Mouse (Mus musculus) lung, embryonic 15.5 days (tissue): ENCODE measurements at regions not wholly inside any gene's neighbourhood (a gene's known extent, or its start where the extent isn't known, plus 50 kb on each side); places are given as distances from the start of the nearest gene placed in this dataset.

ENCODE experiments used
- ATAC-seq: fragments of 200-750 bp; cut with Nextera tagmentation; 2 replicates; pipeline ENCODE4 v1.8.0; 2017; ENCODE audit warnings: moderate number of reproducible peaks, borderline replicate concordance; ENCODE audit not compliant: low FRiP score, low TSS enrichment; ENCODE audit errors: extremely low read depth
- H3K27ac ChIP-seq: fragments of 300-500 bp; sonication (generic); 2 replicates; pipeline ENCODE4 v1.5.1; 2015; ENCODE audit warnings: moderate library complexity, mild to moderate bottlenecking, inconsistent platforms
- H3K27me3 ChIP-seq: fragments of 300-500 bp; sonication (generic); 2 replicates; pipeline ENCODE4 v1.6.1; 2015; ENCODE audit warnings: inconsistent platforms
- H3K36me3 ChIP-seq: fragments of 300-500 bp; sonication (generic); 2 replicates; pipeline ENCODE4 v1.6.1; 2015; ENCODE audit warnings: inconsistent platforms
- H3K4me1 ChIP-seq: fragments of 300-500 bp; sonication (generic); 2 replicates; pipeline ENCODE4 v1.6.1; 2015; ENCODE audit warnings: inconsistent platforms
- H3K4me2 ChIP-seq: fragments of 300-500 bp; sonication (generic); 2 replicates; pipeline ENCODE4 v1.6.1; 2015; ENCODE audit warnings: inconsistent platforms, mild to moderate bottlenecking, moderate library complexity
- H3K4me3 ChIP-seq: fragments of 300-500 bp; sonication (generic); 2 replicates; pipeline ENCODE4 v1.5.1; 2015; ENCODE audit warnings: mild to moderate bottlenecking, inconsistent platforms
- H3K9ac ChIP-seq: fragments of 300-500 bp; sonication (generic); 2 replicates; pipeline ENCODE4 v1.6.1; 2015; ENCODE audit warnings: inconsistent platforms
- H3K9me3 ChIP-seq: fragments of 300-500 bp; sonication (generic); 2 replicates; pipeline ENCODE4 v1.6.1; 2016; ENCODE audit warnings: inconsistent platforms
- WGBS: fragments of 180-500 bp; shearing (Covaris S2); methylation state at CpG from one replicate; pipeline ENCODE4 v1.1.7; 2015; 5-methylcytosine and 5-hydroxymethylcytosine counted together

DNA sequence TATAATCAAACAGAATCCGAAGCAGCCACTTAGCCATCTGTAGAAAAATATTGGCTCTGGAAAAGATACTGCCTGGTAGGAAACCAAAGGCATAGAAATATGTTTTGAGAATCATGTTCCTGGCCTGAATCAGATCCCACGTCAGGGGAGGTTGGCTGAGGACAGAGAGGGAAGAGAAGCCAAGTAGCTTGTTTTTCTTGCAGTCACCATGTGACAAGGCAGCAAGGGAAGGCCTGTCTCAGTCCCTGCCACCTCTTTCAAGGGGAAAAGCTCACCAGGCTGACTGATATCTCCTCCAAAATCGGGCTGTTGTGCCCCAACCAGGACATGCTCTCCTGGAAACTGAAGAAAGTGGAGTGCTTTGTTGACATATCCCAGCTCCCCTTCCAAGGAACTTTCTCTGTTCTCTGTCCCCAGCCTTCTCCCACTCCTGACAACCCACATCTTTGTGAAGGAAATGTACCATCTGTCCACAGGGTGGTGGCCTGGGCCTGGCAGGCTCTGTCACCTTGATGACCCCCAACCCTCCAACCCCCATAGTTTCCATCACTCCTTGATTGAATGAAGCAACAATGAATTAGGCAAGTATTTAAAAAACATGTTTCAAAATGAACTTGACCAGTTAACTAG is 104.3 kb upstream of the Foxn2 start:
- Histone ChIP-seq H3K36me3 (no peaks in the 10 kb centered on the region), H3K4me1 (no peaks in the 10 kb centered on the region), H3K4me2 (no peak overlapping the region), H3K27ac (no peak overlapping the region), H3K9ac (no peak overlapping the region), H3K9me3 (no peaks in the 10 kb centered on the region), H3K27me3 (no peaks in the 10 kb centered on the region), H3K4me3 (no peak overlapping the region)
- ATAC-seq = peak; percentile 55; the same call in 1 of the 2 replicates
- WGBS = 23% methylated on average over 3 of the region's 3 CpGs

GRCm38 (mm10) chr17:88337649-88338404 is 102.7 kb upstream of the Foxn2 start:
- no peak overlapping the region for H3K4me3 ChIP-seq
- H3K36me3 ChIP-seq = no peaks in the 10 kb centered on the region
- no peak for ATAC-seq
- H3K27ac ChIP-seq = no peak overlapping the region
- H3K9ac ChIP-seq = no peak overlapping the region
- H3K27me3 ChIP-seq = no peaks in the 10 kb centered on the region
- 74% methylated on average over 8 of the region's 8 CpGs for WGBS
- H3K9me3 ChIP-seq = no peaks in the 10 kb centered on the region
- H3K4me2 ChIP-seq = no peak overlapping the region
- no peaks in the 10 kb centered on the region for H3K4me1 ChIP-seq

DNA sequence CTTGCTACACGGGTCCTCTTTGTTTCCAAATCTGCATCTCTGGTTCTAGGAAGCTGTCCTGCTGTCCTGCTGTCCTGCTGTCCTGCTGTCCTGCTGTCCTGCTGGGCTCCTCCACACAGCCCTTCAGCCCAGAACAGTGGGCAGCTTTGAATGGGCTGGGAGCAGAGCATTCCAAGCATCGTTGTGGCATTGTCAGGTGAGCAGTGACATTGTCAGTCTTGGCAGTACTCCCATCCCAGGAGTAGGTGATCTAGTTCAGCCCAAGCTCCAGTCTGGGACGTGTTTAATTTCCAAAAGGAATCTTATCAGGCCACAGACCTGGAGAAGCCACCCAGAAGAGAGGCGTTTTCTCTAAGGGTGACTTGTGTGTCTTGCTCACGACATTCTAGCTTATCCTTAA is 99.4 kb upstream of the Foxn2 start:
- H3K9me3 ChIP-seq = no peaks in the 10 kb centered on the region
- 40% methylated on average over 5 of the region's 5 CpGs for WGBS
- H3K36me3 ChIP-seq = no peaks in the 10 kb centered on the region
- ATAC-seq = no peak
- no peaks in the 10 kb centered on the region for H3K27me3 ChIP-seq
- no peaks in the 10 kb centered on the region for H3K4me1 ChIP-seq
- no peak overlapping the region for H3K27ac ChIP-seq
- H3K9ac ChIP-seq = no peak overlapping the region
- no peak overlapping the region for H3K4me2 ChIP-seq
- no peak overlapping the region for H3K4me3 ChIP-seq

DNA sequence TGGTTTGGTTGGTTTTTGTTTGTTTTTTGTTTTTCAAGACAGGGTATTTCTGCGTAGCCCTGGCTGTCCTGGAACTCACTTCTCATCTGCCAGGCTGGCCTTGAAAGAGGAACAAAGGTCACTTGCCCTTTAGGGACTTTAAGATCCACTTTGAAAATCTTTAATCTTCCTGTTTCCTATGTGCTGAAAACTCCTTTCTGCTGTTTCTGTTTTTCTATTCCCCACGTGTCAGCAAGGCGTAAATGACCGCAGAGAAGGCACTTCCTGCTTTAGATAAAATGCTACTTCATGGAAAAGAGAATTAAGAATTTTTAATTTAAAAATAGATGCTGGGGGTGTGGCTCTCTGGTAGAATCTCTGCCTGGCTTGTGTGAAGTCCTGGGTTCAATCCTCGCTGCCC is 98.9 kb upstream of the Foxn2 start:
- H3K4me1 ChIP-seq = no peaks in the 10 kb centered on the region
- H3K9ac ChIP-seq = no peak overlapping the region
- H3K4me2 ChIP-seq = no peak overlapping the region
- no peak for ATAC-seq
- WGBS = 52% methylated on average over 5 of the region's 5 CpGs
- H3K27ac ChIP-seq = no peak overlapping the region
- no peaks in the 10 kb centered on the region for H3K36me3 ChIP-seq
- no peak overlapping the region for H3K4me3 ChIP-seq
- no peaks in the 10 kb centered on the region for H3K27me3 ChIP-seq
- no peaks in the 10 kb centered on the region for H3K9me3 ChIP-seq

GRCm38 (mm10) chr17:88343091-88343783 is 97.3 kb upstream of the Foxn2 start:
- Histone ChIP-seq H3K9me3 (no peaks in the 10 kb centered on the region), H3K4me2 (no peak overlapping the region), H3K36me3 (no peaks in the 10 kb centered on the region), H3K27ac (no peak overlapping the region), H3K4me1 (no peaks in the 10 kb centered on the region), H3K27me3 (no peaks in the 10 kb centered on the region), H3K4me3 (no peak overlapping the region), H3K9ac (no peak overlapping the region)
- ATAC-seq = no peak
- WGBS = 57% methylated on average over 17 of the region's 17 CpGs

GRCm38 (mm10) chr17:88345433-88345832 is 95.1 kb upstream of the Foxn2 start:
- H3K27me3 ChIP-seq = no peaks in the 10 kb centered on the region
- no peak for ATAC-seq
- H3K27ac ChIP-seq = no peak overlapping the region
- H3K4me3 ChIP-seq = no peak overlapping the region
- no peak overlapping the region for H3K4me2 ChIP-seq
- no peaks in the 10 kb centered on the region for H3K36me3 ChIP-seq
- no peaks in the 10 kb centered on the region for H3K4me1 ChIP-seq
- no peaks in the 10 kb centered on the region for H3K9me3 ChIP-seq
- no peak overlapping the region for H3K9ac ChIP-seq
- 83% methylated on average over 9 of the region's 9 CpGs for WGBS

DNA sequence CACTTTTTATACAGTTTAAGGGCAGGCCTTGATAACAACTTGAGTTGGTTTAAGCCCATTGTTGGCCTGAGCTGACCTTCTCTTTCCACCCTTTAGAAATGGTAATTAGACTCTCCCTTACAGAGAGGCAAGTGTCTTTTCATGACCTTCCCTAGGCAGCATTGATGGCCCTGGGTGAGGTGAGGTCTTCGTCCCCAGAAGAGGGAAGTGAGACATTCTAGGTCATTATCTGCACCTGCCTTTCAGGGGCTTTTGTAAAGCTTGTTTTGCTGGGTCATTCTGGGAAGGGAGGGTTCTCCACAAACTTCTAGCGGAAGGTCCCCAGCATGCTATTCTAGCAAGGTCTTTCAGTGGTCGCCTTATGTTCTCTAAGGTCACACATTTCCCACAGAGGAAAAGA is 93.6 kb upstream of the Foxn2 start:
- no peak overlapping the region for H3K4me3 ChIP-seq
- H3K36me3 ChIP-seq = no peaks in the 10 kb centered on the region
- no peak overlapping the region for H3K4me2 ChIP-seq
- H3K9me3 ChIP-seq = no peaks in the 10 kb centered on the region
- no peaks in the 10 kb centered on the region for H3K27me3 ChIP-seq
- H3K4me1 ChIP-seq = no peaks in the 10 kb centered on the region
- 73% methylated on average over 3 of the region's 3 CpGs for WGBS
- H3K9ac ChIP-seq = no peak overlapping the region
- H3K27ac ChIP-seq = no peak overlapping the region
- ATAC-seq = no peak

GRCm38 (mm10) chr17:88349825-88350460 is 90.6 kb upstream of the Foxn2 start:
- H3K36me3 ChIP-seq = no peaks in the 10 kb centered on the region
- H3K27me3 ChIP-seq = no peaks in the 10 kb centered on the region
- H3K4me2 ChIP-seq = no peak overlapping the region
- no peak for ATAC-seq
- 82% methylated on average over 5 of the region's 5 CpGs for WGBS
- H3K9me3 ChIP-seq = no peaks in the 10 kb centered on the region
- H3K27ac ChIP-seq = no peak overlapping the region
- no peaks in the 10 kb centered on the region for H3K4me1 ChIP-seq
- no peak overlapping the region for H3K4me3 ChIP-seq
- no peak overlapping the region for H3K9ac ChIP-seq

- WGBS = 67% methylated on average over 5 of the region's 5 CpGs
- no peak overlapping the region for H3K4me3 ChIP-seq
- no peaks in the 10 kb centered on the region for H3K27me3 ChIP-seq
- ATAC-seq = no peak
- no peaks in the 10 kb centered on the region for H3K9me3 ChIP-seq
- H3K27ac ChIP-seq = no peak overlapping the region
- no peaks in the 10 kb centered on the region for H3K4me1 ChIP-seq
- no peak overlapping the region for H3K9ac ChIP-seq
- no peaks in the 10 kb centered on the region for H3K36me3 ChIP-seq
- H3K4me2 ChIP-seq = no peak overlapping the region
Observed at GRCm38 (mm10) chr17:88350986-88351385, 89.5 kb upstream of the Foxn2 start.

DNA sequence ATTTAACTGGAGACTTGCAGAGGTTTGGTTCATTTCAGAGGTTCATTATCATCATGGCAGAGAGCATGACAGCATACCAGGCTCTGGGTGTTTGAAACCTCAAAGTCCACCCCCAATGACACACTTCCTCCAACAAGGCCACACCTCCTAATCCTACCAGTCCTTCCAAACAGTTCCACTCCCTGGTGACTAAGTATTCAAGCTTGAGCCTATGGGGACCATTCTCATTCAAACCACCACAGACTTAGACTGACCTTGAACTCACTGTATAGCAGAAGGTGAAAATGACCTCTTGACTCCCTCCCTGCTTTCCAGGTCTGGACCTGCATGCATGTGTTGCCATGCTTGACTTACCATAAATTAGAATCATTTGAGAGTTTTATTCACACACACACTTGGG is 87.6 kb upstream of the Foxn2 start:
- no peak overlapping the region for H3K9ac ChIP-seq
- no peaks in the 10 kb centered on the region for H3K36me3 ChIP-seq
- no peaks in the 10 kb centered on the region for H3K27me3 ChIP-seq
- no peaks in the 10 kb centered on the region for H3K4me1 ChIP-seq
- H3K27ac ChIP-seq = no peak overlapping the region
- H3K4me2 ChIP-seq = no peak overlapping the region
- ATAC-seq = no peak
- no peaks in the 10 kb centered on the region for H3K9me3 ChIP-seq
- no peak overlapping the region for H3K4me3 ChIP-seq

DNA sequence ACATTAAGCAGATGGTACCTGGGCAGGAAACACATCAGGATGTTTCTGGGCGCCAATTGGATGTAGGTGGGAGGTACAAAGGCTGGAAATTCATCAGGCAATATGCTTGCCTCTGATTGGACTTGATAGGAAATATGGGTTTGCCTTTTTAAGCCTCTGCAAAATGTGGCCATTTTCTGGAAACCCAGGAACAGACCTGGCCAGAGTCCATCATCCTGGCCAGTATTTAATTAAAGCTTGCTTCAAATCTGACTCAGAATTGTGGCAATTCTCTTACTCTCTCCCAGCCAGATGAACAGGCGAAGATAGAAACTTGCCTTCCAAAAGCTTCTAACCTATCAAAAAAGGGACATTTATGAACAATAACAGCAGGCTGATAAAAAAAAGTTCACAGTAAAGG is 79.3 kb upstream of the Foxn2 start:
- H3K27ac ChIP-seq = no peak overlapping the region
- no peaks in the 10 kb centered on the region for H3K9me3 ChIP-seq
- no peak overlapping the region for H3K9ac ChIP-seq
- no peak for ATAC-seq
- WGBS = 77% methylated on average over 2 of the region's 2 CpGs
- no peak overlapping the region for H3K4me2 ChIP-seq
- no peaks in the 10 kb centered on the region for H3K27me3 ChIP-seq
- no peaks in the 10 kb centered on the region for H3K36me3 ChIP-seq
- no peaks in the 10 kb centered on the region for H3K4me1 ChIP-seq
- H3K4me3 ChIP-seq = no peak overlapping the region

- no peaks in the 10 kb centered on the region for H3K36me3 ChIP-seq
- H3K4me1 ChIP-seq = no peaks in the 10 kb centered on the region
- no peak overlapping the region for H3K4me2 ChIP-seq
- no peak overlapping the region for H3K4me3 ChIP-seq
- H3K9ac ChIP-seq = no peak overlapping the region
- ATAC-seq = no peak
- H3K27me3 ChIP-seq = no peaks in the 10 kb centered on the region
- no peaks in the 10 kb centered on the region for H3K9me3 ChIP-seq
- WGBS = 78% methylated on average over 11 of the region's 11 CpGs
- H3K27ac ChIP-seq = no peak overlapping the region
Observed at GRCm38 (mm10) chr17:88362404-88362803, 78.1 kb upstream of the Foxn2 start.
